Mouse (Mus musculus): Measurements from ENCODE around the gene Rnase1.
"Not testable (repeated sequence)": the region's sequence is repeated elsewhere in the genome, so short reads cannot be mapped to it uniquely, and the experiment has no call there.

DNA sequence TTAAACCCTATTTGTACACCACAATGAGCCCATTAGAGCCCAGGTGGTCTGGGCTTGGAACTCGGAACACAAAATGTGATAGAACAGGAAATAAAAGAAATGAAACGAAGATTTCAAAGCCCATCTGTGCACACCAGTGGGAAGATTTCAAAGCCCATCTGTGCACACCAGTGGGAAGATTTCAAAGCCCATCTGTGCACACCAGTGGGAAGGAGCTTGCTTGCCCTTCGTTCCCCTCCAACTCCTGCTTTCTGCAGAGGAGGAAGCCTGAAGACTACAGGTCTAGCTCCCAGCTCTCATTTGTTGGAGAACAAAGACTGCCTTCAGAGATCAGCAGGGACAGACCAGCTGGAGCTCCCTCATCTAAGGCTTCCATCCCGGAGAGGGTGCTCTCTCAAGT lies 26.4 kb upstream of the Rnase1 start:
- TF ChIP-seq CTCF, EP300 (IDR thresholded peaks at IDR 0.05; ENCODE audit: low read depth): not testable (repeated sequence)

Data from heart, postnatal 0 days (tissue).